Mouse (Mus musculus): Measurements from ENCODE around the gene Slc38a2. TPM values are rescaled to one million over a fixed set of nuclear protein-coding genes. Genes with fewer than 3 reads are reported as not detected.

The Slc38a2 gene
- total RNA-seq, 2 experiments from 2014 or later = 93.4 to 242 TPM

- DNase-seq (ENCODE audit: low spot score) = no peak
Measured at GRCm38 (mm10) chr15:96674089-96674488, 25.4 kb downstream of the Slc38a2 start.

GRCm38 (mm10) chr15:96669721-96670120 is 29.8 kb downstream of the Slc38a2 start:
- no peak for DNase-seq (ENCODE audit: low spot score)

GRCm38 (mm10) chr15:96666663-96667062 is 32.9 kb downstream of the Slc38a2 start:
- DNase-seq (ENCODE audit: low spot score) = peak; percentile 71

GRCm38 (mm10) chr15:96665889-96666288 is 33.6 kb downstream of the Slc38a2 start:
- DNase-seq (ENCODE audit: low spot score) = peak; percentile 76

- no peak for DNase-seq (ENCODE audit: low spot score)
Measured at GRCm38 (mm10) chr15:96660590-96661141, 38.9 kb downstream of the Slc38a2 start.

GRCm38 (mm10) chr15:96658275-96658602 is 41.3 kb downstream of the Slc38a2 start:
- DNase-seq (ENCODE audit: low spot score) = no peak

GRCm38 (mm10) chr15:96657576-96658274 is 41.8 kb downstream of the Slc38a2 start:
- no peak for DNase-seq (ENCODE audit: low spot score)

GRCm38 (mm10) chr15:96655514-96655913 is 44.0 kb downstream of the Slc38a2 start:
- DNase-seq (ENCODE audit: low spot score) = no peak

- DNase-seq (ENCODE audit: low spot score) = no peak
Measured at GRCm38 (mm10) chr15:96654714-96655113, 44.8 kb downstream of the Slc38a2 start.

- no peak for DNase-seq (ENCODE audit: low spot score)
Measured at GRCm38 (mm10) chr15:96653011-96653410, 46.5 kb downstream of the Slc38a2 start.

GRCm38 (mm10) chr15:96652531-96652930 is 47.0 kb downstream of the Slc38a2 start:
- no peak for DNase-seq (ENCODE audit: low spot score)

- no peak for DNase-seq (ENCODE audit: low spot score)
Measured at GRCm38 (mm10) chr15:96647376-96647775, 52.2 kb downstream of the Slc38a2 start.

GRCm38 (mm10) chr15:96642436-96643405 is 56.8 kb downstream of the Slc38a2 start, which contains the start of gene Slc38a1:
TSS of gene Slc38a1 (minus strand) at chr15:96642913.
- DNase-seq (ENCODE audit: low spot score) = no peak

GRCm38 (mm10) chr15:96641821-96642435 is 57.6 kb downstream of the Slc38a2 start:
- no peak for DNase-seq (ENCODE audit: low spot score)

GRCm38 (mm10) chr15:96641111-96641820 is 58.3 kb downstream of the Slc38a2 start:
- no peak for DNase-seq (ENCODE audit: low spot score)

GRCm38 (mm10) chr15:96640291-96640985 is 59.1 kb downstream of the Slc38a2 start:
- no peak for DNase-seq (ENCODE audit: low spot score)

GRCm38 (mm10) chr15:96639630-96640029 is 59.9 kb downstream of the Slc38a2 start:
- no peak for DNase-seq (ENCODE audit: low spot score)

- DNase-seq (ENCODE audit: low spot score) = no peak
Measured at GRCm38 (mm10) chr15:96638656-96639055, 60.9 kb downstream of the Slc38a2 start.

- DNase-seq (ENCODE audit: low spot score) = no peak
Measured at GRCm38 (mm10) chr15:96638173-96638572, 61.4 kb downstream of the Slc38a2 start.

Measured in gastrocnemius, adult 18-20 months (tissue).